Mouse (Mus musculus): ENCODE results near the gene Fmnl2. TPM values are rescaled to one million over a fixed set of nuclear protein-coding genes. Genes with fewer than 3 reads are reported as not detected.

Gene Fmnl2
- polyA plus RNA-seq, 1 experiment from 2014 or later = 11.7 TPM

DNA sequence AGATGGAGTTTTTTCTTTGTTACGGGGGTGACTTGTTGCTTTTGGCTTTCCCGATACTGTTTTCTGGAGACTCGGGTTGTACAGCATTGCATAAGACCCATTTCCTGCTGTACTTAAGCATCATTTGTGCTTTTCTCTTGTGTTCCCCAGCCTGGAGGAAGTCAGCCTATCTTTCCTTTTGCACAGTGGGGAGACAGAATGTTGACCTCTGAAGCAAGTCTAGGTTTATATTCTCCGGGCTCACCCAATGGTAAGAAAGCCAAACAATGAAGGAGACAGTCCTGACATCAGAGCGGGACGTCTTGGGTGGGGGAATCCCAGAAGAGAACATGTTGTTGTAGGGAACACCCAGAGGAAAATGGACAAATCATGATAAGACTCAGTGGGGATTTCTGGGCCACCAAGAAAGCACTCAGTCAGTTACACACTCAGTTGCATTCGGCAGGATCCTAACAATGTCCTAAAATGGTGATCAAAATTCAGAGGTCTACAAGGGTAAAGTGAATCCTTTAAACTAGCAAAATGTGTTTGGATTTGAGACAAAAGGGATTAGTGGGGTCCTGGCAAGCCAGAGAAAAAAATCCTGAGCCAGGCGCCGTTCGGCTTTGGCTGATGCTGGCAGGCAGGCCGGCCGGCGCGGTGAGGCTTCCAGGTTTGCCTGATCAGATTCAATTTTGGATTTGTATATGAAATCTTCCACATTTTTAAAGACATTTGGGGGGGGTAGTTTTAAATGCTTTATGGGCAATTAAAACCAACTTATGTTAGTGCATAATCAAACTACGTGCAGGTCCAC is 140.5 kb downstream of the Fmnl2 start:
- 0 out of 2 replicates have a peak, but pooled peaks cover 3% of the 10 kb centered on the region for H3K27me3 ChIP-seq
- 23% methylated on average over 15 of the region's 15 CpGs for WGBS
- 0 out of 2 replicates have a peak overlapping the region, but pooled peaks have one; percentile 10 for H3K27ac ChIP-seq (replicated peaks)
- H3K4me2 ChIP-seq (replicated peaks) = 0 out of 2 replicates have a peak overlapping the region, but pooled peaks have one; percentile 11
- peaks cover 12% of the 10 kb centered on the region for H3K4me1 ChIP-seq
- H3K4me3 ChIP-seq = no peak overlapping the region
- no peak overlapping the region for H3K9ac ChIP-seq (replicated peaks)
- H3K36me3 ChIP-seq = no peaks in the 10 kb centered on the region
- ATAC-seq (ENCODE audit: low FRiP score, low read depth) = no peak
- no peaks in the 10 kb centered on the region for H3K9me3 ChIP-seq

DNA sequence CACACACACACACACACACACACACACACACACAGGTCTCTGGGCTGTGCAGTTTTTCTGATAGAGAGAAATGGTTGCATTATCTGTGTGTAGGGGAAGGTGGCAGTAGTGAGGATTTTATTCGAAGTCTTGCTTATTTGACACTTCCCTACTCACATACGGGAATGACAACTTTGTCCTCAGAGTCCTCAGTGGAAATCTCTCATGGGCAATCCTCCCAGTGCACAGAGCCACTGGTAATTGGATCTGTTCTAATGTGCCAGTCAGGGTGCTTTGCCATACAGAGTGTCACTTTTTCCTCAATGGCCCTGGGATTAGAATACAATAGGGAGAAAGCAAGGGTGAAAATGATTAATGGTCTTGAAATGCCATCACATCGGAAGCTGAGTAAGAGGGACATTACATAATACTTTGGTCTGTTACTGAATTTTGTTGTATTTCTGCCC is 141.9 kb downstream of the Fmnl2 start:
- Histone ChIP-seq H3K36me3 (no peaks in the 10 kb centered on the region), H3K4me3 (no peak overlapping the region), H3K4me1 (peaks cover 12% of the 10 kb centered on the region), H3K27me3 (0 out of 2 replicates have a peak, but pooled peaks cover 3% of the 10 kb centered on the region), H3K27ac (replicated peaks) (no peak overlapping the region), H3K9me3 (no peaks in the 10 kb centered on the region), H3K4me2 (replicated peaks) (no peak overlapping the region), H3K9ac (replicated peaks) (no peak overlapping the region)
- peak; percentile 70; the same call in 1 of the 2 replicates for ATAC-seq (ENCODE audit: low FRiP score, low read depth)
- WGBS = 32% methylated on average over 3 of the region's 3 CpGs

- Histone ChIP-seq H3K27me3 (0 out of 2 replicates have a peak, but pooled peaks cover 3% of the 10 kb centered on the region), H3K27ac (replicated peaks) (no peak overlapping the region), H3K36me3 (no peaks in the 10 kb centered on the region), H3K9me3 (no peaks in the 10 kb centered on the region), H3K4me2 (replicated peaks) (no peak overlapping the region), H3K4me3 (no peak overlapping the region), H3K4me1 (peaks cover 12% of the 10 kb centered on the region), H3K9ac (replicated peaks) (no peak overlapping the region)
- WGBS = 91% methylated on average over 3 of the region's 3 CpGs
- ATAC-seq (ENCODE audit: low FRiP score, low read depth) = no peak
Measured at GRCm38 (mm10) chr2:53000446-53000845, 142.8 kb downstream of the Fmnl2 start.

DNA sequence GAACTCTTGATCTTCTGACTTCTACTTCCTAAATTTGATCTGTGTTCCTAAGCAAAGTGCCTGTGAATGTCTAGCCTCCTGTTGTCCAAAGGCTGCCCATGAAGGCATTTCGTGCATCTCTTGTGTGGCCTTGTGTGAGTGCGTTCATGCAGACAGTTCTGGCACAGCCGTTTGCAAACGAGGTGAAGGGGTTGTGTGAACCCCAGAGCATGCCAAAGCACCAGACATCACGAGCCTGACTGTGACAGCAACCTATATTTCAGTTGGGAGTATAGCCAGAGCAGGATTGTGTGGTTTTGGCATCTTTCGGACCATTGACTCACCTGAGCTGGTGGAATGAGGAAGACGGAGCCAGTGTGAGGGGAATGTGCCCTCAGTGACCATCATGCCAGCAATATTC is 148.5 kb downstream of the Fmnl2 start:
- ATAC-seq (ENCODE audit: low FRiP score, low read depth) = no peak
- Histone ChIP-seq H3K4me3 (no peak overlapping the region), H3K9ac (replicated peaks) (no peak overlapping the region), H3K36me3 (no peaks in the 10 kb centered on the region), H3K9me3 (no peaks in the 10 kb centered on the region), H3K27ac (replicated peaks) (no peak overlapping the region), H3K27me3 (no peaks in the 10 kb centered on the region), H3K4me1 (peaks cover 12% of the 10 kb centered on the region; the same call in 1 of the 2 replicates), H3K4me2 (replicated peaks) (no peak overlapping the region)
- WGBS = 81% methylated on average over 7 of the region's 7 CpGs

- ATAC-seq (ENCODE audit: low FRiP score, low read depth) = 0 out of 2 replicates have a peak, but pooled peaks have one; percentile 27
- H3K27ac ChIP-seq (replicated peaks) = no peak overlapping the region
- H3K9ac ChIP-seq (replicated peaks) = no peak overlapping the region
- no peaks in the 10 kb centered on the region for H3K9me3 ChIP-seq
- no peaks in the 10 kb centered on the region for H3K27me3 ChIP-seq
- no peaks in the 10 kb centered on the region for H3K36me3 ChIP-seq
- H3K4me2 ChIP-seq (replicated peaks) = no peak overlapping the region
- H3K4me3 ChIP-seq = no peak overlapping the region
- 17% methylated on average over 5 of the region's 5 CpGs for WGBS
- H3K4me1 ChIP-seq = peaks cover 12% of the 10 kb centered on the region; the same call in 1 of the 2 replicates
Measured at GRCm38 (mm10) chr2:53007142-53007541, 149.5 kb downstream of the Fmnl2 start.

GRCm38 (mm10) chr2:53013051-53013450 is 155.4 kb downstream of the Fmnl2 start:
- Histone ChIP-seq H3K9me3 (no peaks in the 10 kb centered on the region), H3K4me2 (replicated peaks) (no peak overlapping the region), H3K36me3 (no peaks in the 10 kb centered on the region), H3K27me3 (no peaks in the 10 kb centered on the region), H3K9ac (replicated peaks) (no peak overlapping the region), H3K27ac (replicated peaks) (no peak overlapping the region), H3K4me3 (no peak overlapping the region), H3K4me1 (0 out of 2 replicates have a peak, but pooled peaks cover 5% of the 10 kb centered on the region)
- ATAC-seq (ENCODE audit: low FRiP score, low read depth) = no peak
- 81% methylated on average over 2 of the region's 2 CpGs for WGBS

DNA sequence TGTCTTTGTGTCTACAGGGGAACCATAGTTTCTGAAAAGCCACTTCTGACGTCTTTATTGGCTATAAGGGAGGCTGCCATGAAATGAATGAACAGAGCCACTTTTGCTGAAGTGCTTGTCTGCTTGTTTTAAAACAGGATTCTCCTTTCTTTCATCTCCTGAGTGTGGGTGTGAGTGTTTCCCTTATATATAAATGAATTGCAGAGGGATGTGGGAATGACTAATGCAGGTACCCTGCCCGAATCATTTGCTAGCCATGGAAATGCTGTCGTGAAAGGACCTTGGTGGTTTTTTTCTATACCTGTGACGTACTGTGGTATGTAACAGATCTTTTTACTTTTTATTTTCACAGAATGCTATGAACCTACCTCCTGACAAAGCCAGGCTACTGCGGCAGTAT is 156.8 kb downstream of the Fmnl2 start:
- no peak overlapping the region for H3K4me2 ChIP-seq (replicated peaks)
- H3K4me1 ChIP-seq = no peaks in the 10 kb centered on the region
- H3K9me3 ChIP-seq = no peaks in the 10 kb centered on the region
- H3K9ac ChIP-seq (replicated peaks) = no peak overlapping the region
- no peak overlapping the region for H3K27ac ChIP-seq (replicated peaks)
- ATAC-seq (ENCODE audit: low FRiP score, low read depth) = no peak
- 84% methylated on average over 5 of the region's 5 CpGs for WGBS
- H3K27me3 ChIP-seq = no peaks in the 10 kb centered on the region
- no peak overlapping the region for H3K4me3 ChIP-seq
- H3K36me3 ChIP-seq = no peaks in the 10 kb centered on the region

DNA sequence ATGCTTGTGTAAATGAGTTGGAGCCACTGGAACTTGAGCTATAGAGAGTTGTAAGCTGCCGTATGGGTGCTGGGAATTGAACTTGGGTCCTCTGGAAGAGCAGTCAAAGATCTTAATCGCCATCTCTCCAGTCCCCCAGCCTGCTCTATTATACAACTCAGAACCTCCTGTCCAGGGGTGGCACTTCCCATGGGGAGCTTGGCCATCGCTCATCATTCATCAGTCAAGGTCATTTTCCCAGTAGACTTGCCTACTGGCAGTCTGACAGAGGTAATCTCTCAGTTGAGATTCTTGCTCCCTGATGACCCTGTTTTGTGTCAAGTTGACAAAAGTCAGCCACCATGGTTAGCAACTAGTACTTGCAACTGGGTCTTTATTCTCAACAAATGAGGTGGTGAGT is 165.3 kb downstream of the Fmnl2 start:
- Histone ChIP-seq H3K27me3 (no peaks in the 10 kb centered on the region), H3K9me3 (no peaks in the 10 kb centered on the region), H3K4me2 (replicated peaks) (no peak overlapping the region), H3K27ac (replicated peaks) (no peak overlapping the region), H3K9ac (replicated peaks) (no peak overlapping the region), H3K4me3 (no peak overlapping the region), H3K4me1 (no peaks in the 10 kb centered on the region), H3K36me3 (no peaks in the 10 kb centered on the region)
- 90% methylated on average over 3 of the region's 3 CpGs for WGBS
- no peak for ATAC-seq (ENCODE audit: low FRiP score, low read depth)

- 89% methylated on average over 5 of the region's 5 CpGs for WGBS
- no peak for ATAC-seq (ENCODE audit: low FRiP score, low read depth)
- Histone ChIP-seq H3K4me3 (no peak overlapping the region), H3K9me3 (no peaks in the 10 kb centered on the region), H3K27ac (replicated peaks) (no peak overlapping the region), H3K27me3 (no peaks in the 10 kb centered on the region), H3K4me1 (0 out of 2 replicates have a peak, but pooled peaks cover 2% of the 10 kb centered on the region), H3K9ac (replicated peaks) (no peak overlapping the region), H3K36me3 (no peaks in the 10 kb centered on the region), H3K4me2 (replicated peaks) (no peak overlapping the region)
Measured at GRCm38 (mm10) chr2:53026056-53026769, 168.6 kb downstream of the Fmnl2 start.

- ATAC-seq (ENCODE audit: low FRiP score, low read depth) = no peak
- no peak overlapping the region for H3K27ac ChIP-seq (replicated peaks)
- no peak overlapping the region for H3K4me3 ChIP-seq
- H3K9me3 ChIP-seq = no peaks in the 10 kb centered on the region
- no peaks in the 10 kb centered on the region for H3K27me3 ChIP-seq
- no peaks in the 10 kb centered on the region for H3K36me3 ChIP-seq
- 0 out of 2 replicates have a peak, but pooled peaks cover 2% of the 10 kb centered on the region for H3K4me1 ChIP-seq
- H3K4me2 ChIP-seq (replicated peaks) = no peak overlapping the region
- WGBS = 100% methylated on average over 1 of the region's 1 CpGs
- no peak overlapping the region for H3K9ac ChIP-seq (replicated peaks)
Measured at GRCm38 (mm10) chr2:53028868-53029267, 171.2 kb downstream of the Fmnl2 start.

- no peak overlapping the region for H3K27ac ChIP-seq (replicated peaks)
- H3K4me1 ChIP-seq = 0 out of 2 replicates have a peak, but pooled peaks cover 2% of the 10 kb centered on the region
- H3K9ac ChIP-seq (replicated peaks) = no peak overlapping the region
- ATAC-seq (ENCODE audit: low FRiP score, low read depth) = no peak
- H3K4me2 ChIP-seq (replicated peaks) = no peak overlapping the region
- no peaks in the 10 kb centered on the region for H3K27me3 ChIP-seq
- H3K36me3 ChIP-seq = no peaks in the 10 kb centered on the region
- 54% methylated on average over 7 of the region's 7 CpGs for WGBS
- no peaks in the 10 kb centered on the region for H3K9me3 ChIP-seq
- no peak overlapping the region for H3K4me3 ChIP-seq
Measured at GRCm38 (mm10) chr2:53029716-53030431, 172.2 kb downstream of the Fmnl2 start.

Measured in midbrain, embryonic 12.5 days (tissue).